Mouse (Mus musculus) kidney, embryonic 14.5 days (tissue): ENCODE results near the gene Olfr221. TPM values are rescaled to one million over a fixed set of nuclear protein-coding genes. Genes with fewer than 3 reads are reported as not detected.

ENCODE experiments used
- ATAC-seq: fragments of 200-750 bp; cut with Nextera tagmentation; 2 replicates; pipeline ENCODE4 v1.8.0; 2017; ENCODE audit warnings: moderate number of reproducible peaks, mild to moderate bottlenecking, moderate TSS enrichment, moderate library complexity; ENCODE audit not compliant: low FRiP score, low TSS enrichment
- H3K27ac ChIP-seq: fragments of 300-500 bp; sonication (generic); 2 replicates; pipeline ENCODE4 v1.5.1; 2014; ENCODE audit warnings: low read depth, mild to moderate bottlenecking, low read length, moderate library complexity, mixed read lengths
- H3K27me3 ChIP-seq: fragments of 300-500 bp; sonication (generic); 2 replicates; pipeline ENCODE4 v1.6.1; 2014; ENCODE audit warnings: mild to moderate bottlenecking, low read length; ENCODE audit not compliant: control insufficient read depth, insufficient read depth
- H3K36me3 ChIP-seq: fragments of 300-500 bp; sonication (generic); 2 replicates; pipeline ENCODE4 v1.6.1; 2014; ENCODE audit warnings: low read length, mixed read lengths; ENCODE audit not compliant: control insufficient read depth, insufficient read depth
- H3K4me1 ChIP-seq: fragments of 300-500 bp; sonication (generic); 2 replicates; pipeline ENCODE4 v1.6.1; 2014; ENCODE audit warnings: low read length, mixed read lengths; ENCODE audit not compliant: control insufficient read depth, insufficient read depth
- H3K4me2 ChIP-seq: fragments of 300-500 bp; sonication (generic); replicated peaks from 2 replicates; pipeline ENCODE4 v1.6.1; 2014; ENCODE audit warnings: low read depth, mild to moderate bottlenecking, low read length
- H3K4me3 ChIP-seq: fragments of 300-500 bp; sonication (generic); 2 replicates; pipeline ENCODE4 v1.5.1; 2014; ENCODE audit warnings: mild to moderate bottlenecking, low read length
- H3K9ac ChIP-seq: fragments of 300-500 bp; sonication (generic); 2 replicates; pipeline ENCODE4 v1.6.1; 2014; ENCODE audit warnings: low read depth, mild to moderate bottlenecking, low read length, moderate library complexity
- H3K9me3 ChIP-seq: fragments of 300-500 bp; sonication (generic); 2 replicates; pipeline ENCODE4 v1.6.1; 2016; ENCODE audit warnings: low read length; ENCODE audit not compliant: control insufficient read depth
- WGBS: fragments of 180-500 bp; shearing (Covaris S2); extraction: QIAGEN DNeasy Blood & Tissue Kit; methylation state at CpG from one replicate; pipeline ENCODE4 v1.1.7; 2014; 5-methylcytosine and 5-hydroxymethylcytosine counted together
- polyA plus RNA-seq: library from polyadenylated mRNA; unstranded; fragments of >200 nt; fragmentation: Nextera tagmentation; extraction: Ambion mirVana; gene quantifications from 2 replicates; pipeline ENCODE4 v1.2.1, GENCODE M21; 2014

Olfr221 gene
- polyA plus RNA-seq, 1 experiment from 2014 or later, result not detected

- H3K4me1 ChIP-seq, result peaks cover 25% of the 10 kb centered on the region
- H3K27me3 ChIP-seq, result no peaks in the 10 kb centered on the region
- ATAC-seq, result no peak
- no peaks in the 10 kb centered on the region for H3K9me3 ChIP-seq
- 88% methylated on average over 6 of the region's 6 CpGs for WGBS
- no peak overlapping the region for H3K27ac ChIP-seq
- 0 out of 2 replicates have a peak overlapping the region, but pooled peaks have one; percentile 82 for H3K9ac ChIP-seq
- H3K4me3 ChIP-seq, result no peak overlapping the region
- no peak overlapping the region for H3K4me2 ChIP-seq
- peaks cover 48% of the 10 kb centered on the region for H3K36me3 ChIP-seq
Measured at GRCm38 (mm10) chr14:51987177-51987576, 55.1 kb downstream of the Olfr221 start.

GRCm38 (mm10) chr14:51986153-51986505 lies 56.1 kb downstream of the Olfr221 start:
- ATAC-seq, result no peak
- Histone ChIP-seq H3K27ac (peak overlapping the region; percentile 70), H3K9me3 (no peaks in the 10 kb centered on the region), H3K36me3 (peaks cover 37% of the 10 kb centered on the region), H3K4me3 (peak overlapping the region; percentile 66), H3K4me2 (peak overlapping the region; percentile 80), H3K4me1 (peaks cover 25% of the 10 kb centered on the region), H3K9ac (peak overlapping the region; percentile 82), H3K27me3 (no peaks in the 10 kb centered on the region)
- WGBS, result 6% methylated on average over 7 of the region's 7 CpGs

- Histone ChIP-seq H3K27me3 (no peaks in the 10 kb centered on the region), H3K9ac (peak overlapping the region; percentile 82), H3K4me2 (peak overlapping the region; percentile 80), H3K4me3 (peak overlapping the region; percentile 66), H3K27ac (peak overlapping the region; percentile 70), H3K36me3 (peaks cover 31% of the 10 kb centered on the region), H3K4me1 (peaks cover 25% of the 10 kb centered on the region), H3K9me3 (no peaks in the 10 kb centered on the region)
- WGBS, result under 1% methylated on average over 26 of the region's 27 CpGs
- peak; percentile 67 for ATAC-seq
Measured at GRCm38 (mm10) chr14:51985301-51986152, 56.7 kb downstream of the Olfr221 start.

- H3K4me1 ChIP-seq, result peaks cover 25% of the 10 kb centered on the region
- ATAC-seq, result peak; percentile 87
- H3K4me3 ChIP-seq, result peak within 1 kb of the TSS; percentile 66
- H3K9me3 ChIP-seq, result no peaks in the 10 kb centered on the region
- peaks cover 21% of the 10 kb centered on the region for H3K36me3 ChIP-seq
- WGBS, result 0% methylated on average over 47 of the region's 74 CpGs
- peak within 1 kb of the TSS; percentile 82 for H3K9ac ChIP-seq
- H3K27me3 ChIP-seq, result no peaks in the 10 kb centered on the region
- peak within 1 kb of the TSS; percentile 70 for H3K27ac ChIP-seq
- H3K4me2 ChIP-seq, result peak within 1 kb of the TSS; percentile 80
Measured at GRCm38 (mm10) chr14:51984247-51985231, 57.7 kb downstream of the Olfr221 start, which contains the start of gene Arhgef40. Gene Arhgef40 (plus strand): TSS chr14:51984719.

Other genes with a start within 250 kb of the Olfr221 start
- gene AY358078, start 242.4 kb downstream of the Olfr221 start, polyA plus RNA-seq, result not detected in 2 replicates
- not detected in 2 replicates for gene Ear6, start 188.8 kb downstream of the Olfr221 start, polyA plus RNA-seq
- 42.3 and 56.6 TPM in 2 replicates for gene Mettl17, start 157.6 kb downstream of the Olfr221 start, polyA plus RNA-seq
- gene Slc39a2, start 149.6 kb downstream of the Olfr221 start, polyA plus RNA-seq, result 0.18 and 0.33 TPM in 2 replicates
- 13.0 and 13.7 TPM in 2 replicates for gene Ndrg2, start 128.3 kb downstream of the Olfr221 start, polyA plus RNA-seq
- not detected in 2 replicates for gene Tppp2, start 124.0 kb downstream of the Olfr221 start, polyA plus RNA-seq
- gene Rnase13, start 119.7 kb downstream of the Olfr221 start, polyA plus RNA-seq, result not detected in 2 replicates
- 72.4 and 74.9 TPM in 2 replicates for gene Arhgef40, start 57.7 kb downstream of the Olfr221 start, polyA plus RNA-seq
- 0.57 and 1.1 TPM in 2 replicates for gene Tmem253, start 26.8 kb downstream of the Olfr221 start, polyA plus RNA-seq
- 44.5 and 45.5 TPM in 2 replicates for gene Zfp219, start 21.7 kb downstream of the Olfr221 start, polyA plus RNA-seq
- 718 and 725 TPM in 2 replicates for gene Hnrnpc, start 61.6 kb upstream of the Olfr221 start, polyA plus RNA-seq
- gene Rpgrip1, start 68.2 kb upstream of the Olfr221 start, polyA plus RNA-seq, result 76.5 and 134 TPM in 2 replicates
- gene Supt16, start 155.0 kb upstream of the Olfr221 start, polyA plus RNA-seq, result 55.1 and 111 TPM in 2 replicates
- gene Chd8, start 215.3 kb upstream of the Olfr221 start, polyA plus RNA-seq, result 48.6 and 57.1 TPM in 2 replicates
- gene Tox4, start 236.7 kb upstream of the Olfr221 start, polyA plus RNA-seq, result 34.9 and 54.7 TPM in 2 replicates
- gene Rab2b, start 237.1 kb upstream of the Olfr221 start, polyA plus RNA-seq, result 20.6 and 22.6 TPM in 2 replicates